Mouse (Mus musculus): ENCODE data around the gene Pdlim7. TPM values are rescaled to one million over a fixed set of nuclear protein-coding genes. Genes with fewer than 3 reads are reported as not detected.

The Pdlim7 gene
- polyA plus RNA-seq, 1 experiment from 2014 or later = 124 TPM

DNA sequence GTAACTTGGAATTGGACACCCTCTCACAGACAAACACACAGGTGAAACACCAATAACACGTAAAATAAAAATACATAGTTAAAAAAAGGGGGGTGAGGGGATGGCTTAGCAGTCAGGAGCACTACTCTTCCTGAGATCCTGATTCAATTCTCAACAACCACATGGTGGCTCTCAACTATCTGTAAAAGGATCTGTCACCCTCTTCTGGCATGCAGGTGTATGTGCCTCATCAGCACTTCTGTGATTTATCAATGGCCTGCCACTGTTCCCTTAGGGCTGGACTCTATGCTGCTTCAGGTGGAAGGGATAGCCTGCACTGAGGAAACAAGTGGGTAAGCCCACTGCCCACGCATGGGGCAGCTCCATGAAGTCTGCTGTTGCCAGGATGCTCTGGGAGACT lies 27.5 kb upstream of the Pdlim7 start:
- Histone ChIP-seq H3K36me3 (ENCODE audit: control insufficient read depth, insufficient read depth, low read length) (peaks cover 86% of the 10 kb centered on the region), H3K4me3 (ENCODE audit: low read depth, low read length) (no peak overlapping the region), H3K4me2 (ENCODE audit: low read length) (no peak overlapping the region), H3K27me3 (replicated peaks; ENCODE audit: control insufficient read depth, insufficient read depth, low read length) (no peaks in the 10 kb centered on the region), H3K9ac (ENCODE audit: low read length) (no peak overlapping the region), H3K27ac (ENCODE audit: low read depth, low read length) (no peak overlapping the region), H3K9me3 (replicated peaks; ENCODE audit: control insufficient read depth, low read length) (no peaks in the 10 kb centered on the region), H3K4me1 (ENCODE audit: control insufficient read depth, insufficient read depth, low read length) (no peaks in the 10 kb centered on the region)
- ATAC-seq (no peak), DNase-seq (ENCODE audit: low spot score) (no peak)
- WGBS = 88% methylated on average over 2 of the region's 2 CpGs

- Histone ChIP-seq H3K27ac (ENCODE audit: low read depth, low read length) (peak within 1 kb of the TSS; percentile 58), H3K9me3 (replicated peaks; ENCODE audit: control insufficient read depth, low read length) (no peaks in the 10 kb centered on the region), H3K36me3 (ENCODE audit: control insufficient read depth, insufficient read depth, low read length) (peaks cover 78% of the 10 kb centered on the region), H3K4me3 (ENCODE audit: low read depth, low read length) (peak within 1 kb of the TSS; percentile 77), H3K4me2 (ENCODE audit: low read length) (peak within 1 kb of the TSS; percentile 87), H3K4me1 (ENCODE audit: control insufficient read depth, insufficient read depth, low read length) (peaks cover 7% of the 10 kb centered on the region; the same call in 1 of the 2 replicates), H3K27me3 (replicated peaks; ENCODE audit: control insufficient read depth, insufficient read depth, low read length) (no peaks in the 10 kb centered on the region), H3K9ac (ENCODE audit: low read length) (peak within 1 kb of the TSS; percentile 77)
- ATAC-seq = peak; percentile 99
- DNase-seq (ENCODE audit: low spot score) = peak; percentile 100
- WGBS = 1% methylated on average over 69 of the region's 70 CpGs
These were observed 23.0 kb upstream of the Pdlim7 start, which contains the start of gene Ddx41 for GRCm38 (mm10) chr13:55536194-55537175. Ddx41 (minus strand) TSS chr13:55536658.

- Histone ChIP-seq H3K9me3 (replicated peaks; ENCODE audit: control insufficient read depth, low read length) (no peaks in the 10 kb centered on the region), H3K4me2 (ENCODE audit: low read length) (peak overlapping the region; percentile 87), H3K36me3 (ENCODE audit: control insufficient read depth, insufficient read depth, low read length) (peaks cover 78% of the 10 kb centered on the region), H3K27ac (ENCODE audit: low read depth, low read length) (0 out of 2 replicates have a peak overlapping the region, but pooled peaks have one; percentile 41), H3K27me3 (replicated peaks; ENCODE audit: control insufficient read depth, insufficient read depth, low read length) (no peaks in the 10 kb centered on the region), H3K4me1 (ENCODE audit: control insufficient read depth, insufficient read depth, low read length) (peaks cover 7% of the 10 kb centered on the region; the same call in 1 of the 2 replicates), H3K4me3 (ENCODE audit: low read depth, low read length) (peak overlapping the region; percentile 77), H3K9ac (ENCODE audit: low read length) (peak overlapping the region; percentile 77)
- WGBS = 20% methylated on average over 17 of the region's 17 CpGs
- DNase-seq (ENCODE audit: low spot score) (no peak), ATAC-seq (no peak)
These were observed 22.3 kb upstream of the Pdlim7 start for GRCm38 (mm10) chr13:55535796-55536193.

DNA sequence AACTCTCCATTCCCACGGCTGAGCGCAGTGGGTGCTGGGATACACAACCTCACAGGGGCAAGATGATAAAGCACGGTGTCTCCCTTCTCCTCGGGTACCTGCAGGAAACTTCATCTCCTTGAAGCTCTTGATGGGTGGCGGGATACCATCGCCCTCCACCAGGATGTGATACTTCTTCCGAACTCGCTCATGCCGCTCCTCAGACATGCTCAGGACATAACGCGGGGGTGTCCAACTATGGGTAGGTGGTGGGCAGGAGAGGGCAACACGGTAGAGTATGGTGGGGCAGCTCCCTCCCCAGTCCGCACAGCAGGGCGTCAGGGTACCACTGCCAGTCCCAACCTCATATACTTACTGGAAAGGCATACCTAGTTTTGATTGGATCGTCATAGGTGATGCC lies 21.7 kb upstream of the Pdlim7 start:
- Histone ChIP-seq H3K27ac (ENCODE audit: low read depth, low read length) (no peak overlapping the region), H3K9me3 (replicated peaks; ENCODE audit: control insufficient read depth, low read length) (no peaks in the 10 kb centered on the region), H3K9ac (ENCODE audit: low read length) (no peak overlapping the region), H3K27me3 (replicated peaks; ENCODE audit: control insufficient read depth, insufficient read depth, low read length) (no peaks in the 10 kb centered on the region), H3K4me3 (ENCODE audit: low read depth, low read length) (peak overlapping the region; percentile 77), H3K36me3 (ENCODE audit: control insufficient read depth, insufficient read depth, low read length) (peaks cover 78% of the 10 kb centered on the region), H3K4me1 (ENCODE audit: control insufficient read depth, insufficient read depth, low read length) (peaks cover 7% of the 10 kb centered on the region; the same call in 1 of the 2 replicates), H3K4me2 (ENCODE audit: low read length) (peak overlapping the region; percentile 87)
- ATAC-seq (no peak), DNase-seq (ENCODE audit: low spot score) (no peak)
- WGBS = 95% methylated on average over 15 of the region's 15 CpGs

DNA sequence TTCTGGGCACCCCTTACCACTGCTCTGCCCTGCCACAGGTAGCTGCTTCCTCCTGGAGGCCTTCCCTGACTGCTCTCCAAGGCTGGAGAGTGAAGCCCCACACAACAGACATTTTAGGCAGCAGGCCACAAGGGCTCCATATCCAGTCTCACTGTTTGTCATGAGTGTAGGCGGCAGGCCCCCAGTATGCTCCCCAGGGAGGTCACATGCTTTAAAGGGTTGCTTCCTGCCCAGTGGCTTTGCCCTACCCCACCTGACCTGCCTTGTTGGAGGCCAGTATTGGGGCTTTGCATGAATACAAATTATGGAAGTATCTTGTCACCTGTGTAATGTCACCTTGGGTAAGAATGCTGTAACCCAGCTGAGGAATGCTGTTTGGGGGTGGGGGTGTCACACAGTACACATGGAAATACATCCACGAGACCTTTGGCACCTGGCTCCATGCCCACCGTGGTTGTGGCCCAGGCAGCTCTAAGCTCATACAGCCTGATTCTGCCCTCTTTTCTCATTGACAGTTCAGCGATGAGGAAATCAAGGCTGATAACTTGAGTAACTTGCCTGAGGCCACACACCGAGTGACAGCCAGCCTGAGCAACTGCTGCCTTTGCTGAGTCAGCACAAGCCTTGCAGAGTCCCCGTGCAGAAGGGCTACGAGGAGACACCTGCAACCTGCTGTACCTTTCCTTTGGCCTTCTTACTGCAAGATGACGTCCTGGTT lies 15.9 kb upstream of the Pdlim7 start, which contains the start of gene Dok3:
Gene Dok3, minus strand, starts transcription at position 99 of the 718 bp plus-strand sequence.
- H3K4me2 ChIP-seq (ENCODE audit: low read length) = no peak within 1 kb of the TSS
- ATAC-seq (no peak), DNase-seq (ENCODE audit: low spot score) (no peak)
- no peak within 1 kb of the TSS for H3K9ac ChIP-seq (ENCODE audit: low read length)
- H3K36me3 ChIP-seq (ENCODE audit: control insufficient read depth, insufficient read depth, low read length) = peaks cover 50% of the 10 kb centered on the region
- no peaks in the 10 kb centered on the region for H3K9me3 ChIP-seq (replicated peaks; ENCODE audit: control insufficient read depth, low read length)
- no peak within 1 kb of the TSS for H3K27ac ChIP-seq (ENCODE audit: low read depth, low read length)
- H3K4me1 ChIP-seq (ENCODE audit: control insufficient read depth, insufficient read depth, low read length) = no peaks in the 10 kb centered on the region
- no peak within 1 kb of the TSS for H3K4me3 ChIP-seq (ENCODE audit: low read depth, low read length)
- H3K27me3 ChIP-seq (replicated peaks; ENCODE audit: control insufficient read depth, insufficient read depth, low read length) = no peaks in the 10 kb centered on the region
- WGBS = 85% methylated on average over 8 of the region's 8 CpGs

DNA sequence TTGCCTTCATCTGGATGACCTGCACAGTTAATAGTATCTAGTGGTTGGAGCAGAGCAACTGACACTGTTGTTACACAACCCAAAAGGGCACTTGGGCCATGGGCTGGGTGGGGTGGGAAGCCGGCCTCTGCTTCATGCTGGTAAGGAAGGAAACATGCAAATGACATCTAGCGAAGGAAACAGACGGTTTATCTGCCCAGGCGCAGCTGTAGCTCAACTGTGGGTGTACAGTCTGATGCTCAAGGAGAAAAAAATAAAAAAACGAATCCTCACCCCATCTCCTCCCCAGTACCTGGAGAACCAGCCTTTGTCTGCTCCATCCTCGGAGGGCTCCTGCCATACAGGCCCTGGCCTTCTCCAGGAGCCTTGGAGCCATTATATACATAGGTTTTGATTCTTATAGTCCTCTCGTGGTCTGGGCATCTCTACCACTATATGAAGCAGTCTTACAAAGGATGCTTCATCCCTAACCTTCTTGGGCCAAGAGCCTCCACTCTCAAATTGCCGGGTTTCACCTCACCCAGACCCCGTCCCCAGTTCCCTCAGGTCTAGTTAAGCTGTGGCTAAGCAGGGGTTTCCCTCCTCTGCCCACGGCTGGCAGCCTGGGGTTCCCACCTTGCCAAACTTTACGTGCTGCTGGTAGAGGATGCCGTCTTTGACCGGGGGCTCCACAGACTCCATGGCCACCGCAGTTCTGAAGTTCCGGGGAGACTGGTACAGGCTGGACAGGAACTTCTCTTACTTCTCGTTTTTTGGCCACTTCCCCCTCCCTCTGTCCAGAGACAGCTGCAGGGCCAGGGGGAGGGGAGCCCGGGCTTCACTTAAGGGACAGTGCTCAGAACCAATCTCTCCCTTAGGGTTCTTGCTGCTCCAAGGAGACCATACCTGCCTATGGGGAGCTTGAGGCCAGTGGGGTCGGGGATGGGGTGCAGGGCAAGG lies 14.6 kb upstream of the Pdlim7 start:
- H3K4me3 ChIP-seq (ENCODE audit: low read depth, low read length) = no peak overlapping the region
- no peaks in the 10 kb centered on the region for H3K9me3 ChIP-seq (replicated peaks; ENCODE audit: control insufficient read depth, low read length)
- DNase-seq (ENCODE audit: low spot score) = no peak
- H3K4me1 ChIP-seq (ENCODE audit: control insufficient read depth, insufficient read depth, low read length) = no peaks in the 10 kb centered on the region
- no peaks in the 10 kb centered on the region for H3K27me3 ChIP-seq (replicated peaks; ENCODE audit: control insufficient read depth, insufficient read depth, low read length)
- H3K9ac ChIP-seq (ENCODE audit: low read length) = no peak overlapping the region
- no peak overlapping the region for H3K4me2 ChIP-seq (ENCODE audit: low read length)
- no peak for ATAC-seq
- H3K27ac ChIP-seq (ENCODE audit: low read depth, low read length) = no peak overlapping the region
- 87% methylated on average over 18 of the region's 18 CpGs for WGBS
- peaks cover 38% of the 10 kb centered on the region for H3K36me3 ChIP-seq (ENCODE audit: control insufficient read depth, insufficient read depth, low read length)

- DNase-seq (ENCODE audit: low spot score) = no peak
- Histone ChIP-seq H3K4me1 (ENCODE audit: control insufficient read depth, insufficient read depth, low read length) (no peaks in the 10 kb centered on the region), H3K4me3 (ENCODE audit: low read depth, low read length) (no peak overlapping the region), H3K27ac (ENCODE audit: low read depth, low read length) (no peak overlapping the region), H3K36me3 (ENCODE audit: control insufficient read depth, insufficient read depth, low read length) (peaks cover 35% of the 10 kb centered on the region), H3K9ac (ENCODE audit: low read length) (no peak overlapping the region), H3K27me3 (replicated peaks; ENCODE audit: control insufficient read depth, insufficient read depth, low read length) (no peaks in the 10 kb centered on the region), H3K9me3 (replicated peaks; ENCODE audit: control insufficient read depth, low read length) (no peaks in the 10 kb centered on the region), H3K4me2 (ENCODE audit: low read length) (no peak overlapping the region)
- 88% methylated on average over 16 of the region's 16 CpGs for WGBS
- no peak for ATAC-seq
These were observed 13.7 kb upstream of the Pdlim7 start for GRCm38 (mm10) chr13:55527212-55527611.
